Mouse (Mus musculus) erythroblast, adult 5-6 weeks (primary cell): ENCODE data around the gene Sash3. TPM values are rescaled to one million over a fixed set of nuclear protein-coding genes. Genes with fewer than 3 reads are reported as not detected.
"Not testable (repeated sequence)": the region's sequence is repeated elsewhere in the genome, so short reads cannot be mapped to it uniquely, and the experiment has no call there.

Source experiments
- ATAC-seq: replicated peaks from 2 replicates; pipeline ENCODE4 v1.8.0; 2016; ENCODE audit warnings: moderate number of reproducible peaks, mild to moderate bottlenecking, moderate TSS enrichment, inconsistent platforms; ENCODE audit not compliant: poor library complexity, low FRiP score, severe bottlenecking
- total RNA-seq, 2 experiments: library from RNA; stranded (forward) in 1 of 2; stranded (reverse) in 1 of 2; fragments of 150-400 nt in 1 of 2; fragments of 200-764, 138-1000 nt in 1 of 2; gene quantifications; 2 replicates each; pipeline versions ENCODE4 v1.2.3 to v1.2.4; 2015 to 2017; ENCODE audit warnings: low replicate concordance in 2 of 2

Gene Sash3
- total RNA-seq, 2 experiments from 2014 or later = 25.7 to 25.9 TPM

GRCm38 (mm10) chrX:48199026-48199425 lies 52.8 kb downstream of the Sash3 start:
- no peak for ATAC-seq

GRCm38 (mm10) chrX:48200699-48201098 lies 54.5 kb downstream of the Sash3 start:
- no peak for ATAC-seq

GRCm38 (mm10) chrX:48201973-48202372 lies 55.7 kb downstream of the Sash3 start:
- ATAC-seq = no peak

GRCm38 (mm10) chrX:48202436-48202835 lies 56.2 kb downstream of the Sash3 start:
- ATAC-seq = no peak

- no peak for ATAC-seq
Measured at GRCm38 (mm10) chrX:48202995-48203394, 56.8 kb downstream of the Sash3 start.

- no peak for ATAC-seq
Measured at GRCm38 (mm10) chrX:48203763-48204162, 57.5 kb downstream of the Sash3 start.

GRCm38 (mm10) chrX:48204469-48204868 lies 58.2 kb downstream of the Sash3 start:
- ATAC-seq = no peak

- ATAC-seq = no peak
Measured at GRCm38 (mm10) chrX:48207761-48208487, 61.7 kb downstream of the Sash3 start.

GRCm38 (mm10) chrX:48208519-48209185 lies 62.4 kb downstream of the Sash3 start, which contains the start of gene Zdhhc9:
Zdhhc9 (minus strand) TSS chrX:48208878.
- peak; percentile 100 for ATAC-seq

- ATAC-seq = not testable (repeated sequence)
Measured at GRCm38 (mm10) chrX:48209746-48210145, 63.5 kb downstream of the Sash3 start.

Other genes starting within 250 kb of the Sash3 start
- 20.5 and 22.1 TPM in 2 replicates for gene Ocrl, start 234.0 kb upstream of the Sash3 start, total RNA-seq (2015; ENCODE audit: low replicate concordance)
- gene Ocrl, start 234.0 kb upstream of the Sash3 start, total RNA-seq (2017; ENCODE audit: low replicate concordance) = 3.1 and 4.0 TPM in 2 replicates
- gene Apln, start 111.6 kb upstream of the Sash3 start, total RNA-seq (2015; ENCODE audit: low replicate concordance) = not detected in 2 replicates
- 0.28 TPM in 1 of 2 replicates, not detected in the other for gene Apln, start 111.6 kb upstream of the Sash3 start, total RNA-seq (2017; ENCODE audit: low replicate concordance)
- not detected in 2 replicates for gene Xpnpep2, start 37.7 kb upstream of the Sash3 start, total RNA-seq (2015; ENCODE audit: low replicate concordance)
- gene Xpnpep2, start 37.7 kb upstream of the Sash3 start, total RNA-seq (2017; ENCODE audit: low replicate concordance) = 0.56 TPM in 1 of 2 replicates, not detected in the other
- gene Zdhhc9, start 62.4 kb downstream of the Sash3 start, total RNA-seq (2015; ENCODE audit: low replicate concordance) = 9.6 and 14.6 TPM in 2 replicates
- 1.4 and 4.3 TPM in 2 replicates for gene Zdhhc9, start 62.4 kb downstream of the Sash3 start, total RNA-seq (2017; ENCODE audit: low replicate concordance)
- gene Utp14a, start 110.4 kb downstream of the Sash3 start, total RNA-seq (2015; ENCODE audit: low replicate concordance) = 7.9 and 9.0 TPM in 2 replicates
- 8.8 and 14.2 TPM in 2 replicates for gene Utp14a, start 110.4 kb downstream of the Sash3 start, total RNA-seq (2017; ENCODE audit: low replicate concordance)
- 4.6 and 8.6 TPM in 2 replicates for gene Bcorl1, start 194.9 kb downstream of the Sash3 start, total RNA-seq (2015; ENCODE audit: low replicate concordance)
- gene Bcorl1, start 194.9 kb downstream of the Sash3 start, total RNA-seq (2017; ENCODE audit: low replicate concordance) = 23.8 and 31.1 TPM in 2 replicates